Mouse (Mus musculus) erythroblast, embryonic 14.5 days (primary cell): ENCODE measurements around the gene Plagl2.

Experiments used
- GATA1 ChIP-seq: IDR thresholded peaks from 2 replicates; pipeline ENCODE4 v1.6.1; 2012; ENCODE audit warnings: low read length, inconsistent platforms, mixed read lengths
- TAL1 ChIP-seq: IDR thresholded peaks from 3 replicates; pipeline ENCODE4 v1.6.1; 2012; ENCODE audit warnings: low read length, inconsistent platforms, mixed read lengths

DNA sequence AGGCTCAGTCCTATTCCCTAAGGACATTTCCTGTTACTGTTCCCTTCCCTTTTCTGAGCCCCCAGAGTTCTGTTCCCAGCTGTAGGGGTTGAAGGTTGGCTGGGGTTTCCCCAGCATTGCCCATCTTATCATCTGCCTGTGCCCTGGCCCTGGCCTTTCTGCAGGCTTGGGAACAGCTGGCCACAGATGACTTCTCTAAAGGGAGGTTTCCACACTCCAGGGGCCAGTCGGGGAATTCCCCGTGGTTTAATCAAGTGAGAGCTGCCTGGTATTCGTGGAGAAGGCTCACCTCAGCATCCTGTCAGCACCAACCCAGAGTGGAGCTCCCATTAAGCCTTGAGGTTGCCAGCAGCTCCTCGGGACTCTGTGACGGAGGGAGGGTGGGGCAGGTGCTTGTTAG lies 42.7 kb downstream of the Plagl2 start:
- no peak for TF ChIP-seq TAL1
- TF ChIP-seq GATA1: no peak
